Mouse (Mus musculus): ENCODE measurements around the gene Tdpoz5. TPM values are rescaled to one million over a fixed set of nuclear protein-coding genes. Genes with fewer than 3 reads are reported as not detected.
"Not testable (repeated sequence)": the region's sequence is repeated elsewhere in the genome, so short reads cannot be mapped to it uniquely, and the experiment has no call there.

Tdpoz5 gene
- not detected in 2 replicates for total RNA-seq (2014; rRNA removed)
- not detected in 2 replicates for polyA plus RNA-seq (2015; fragmentation: Nextera tagmentation; extraction: Ambion mirVana)

DNA sequence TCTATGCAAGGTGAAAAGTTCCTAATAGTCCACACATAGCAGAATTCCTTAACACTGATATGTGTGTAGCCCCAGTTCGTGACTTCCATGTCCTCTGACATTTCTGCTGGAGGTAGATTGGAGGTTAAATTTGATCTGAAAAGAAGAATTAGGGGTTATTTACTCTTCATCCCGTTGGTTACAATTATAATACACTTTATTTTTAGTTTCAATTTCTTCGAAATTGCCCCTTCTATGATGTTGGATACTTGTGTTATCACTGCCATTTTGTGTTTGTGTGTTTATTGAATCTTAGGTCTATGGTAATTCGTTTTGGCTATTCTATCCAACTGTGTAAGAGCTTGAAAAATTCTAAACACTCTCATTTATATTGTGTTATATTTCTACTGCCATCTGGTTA, at the start of gene Tdpoz5:
Gene Tdpoz5, minus strand, starts transcription at position 101 of the 400 bp plus-strand sequence.
- WGBS, result 67% methylated on average over 2 of the region's 4 CpGs
- H3K9me3 ChIP-seq (ENCODE audit: low read length); H3K4me3 ChIP-seq (ENCODE audit: low read length); H3K4me2 ChIP-seq (ENCODE audit: low read depth, low read length); H3K4me1 ChIP-seq (ENCODE audit: insufficient read depth, low read length); H3K36me3 ChIP-seq (ENCODE audit: insufficient read depth, low read length); H3K9ac ChIP-seq (replicated peaks; ENCODE audit: low read length); H3K27ac ChIP-seq; DNase-seq (ENCODE audit: low spot score); H3K27me3 ChIP-seq (ENCODE audit: insufficient read depth, low read length); ATAC-seq: not testable (repeated sequence)

DNA sequence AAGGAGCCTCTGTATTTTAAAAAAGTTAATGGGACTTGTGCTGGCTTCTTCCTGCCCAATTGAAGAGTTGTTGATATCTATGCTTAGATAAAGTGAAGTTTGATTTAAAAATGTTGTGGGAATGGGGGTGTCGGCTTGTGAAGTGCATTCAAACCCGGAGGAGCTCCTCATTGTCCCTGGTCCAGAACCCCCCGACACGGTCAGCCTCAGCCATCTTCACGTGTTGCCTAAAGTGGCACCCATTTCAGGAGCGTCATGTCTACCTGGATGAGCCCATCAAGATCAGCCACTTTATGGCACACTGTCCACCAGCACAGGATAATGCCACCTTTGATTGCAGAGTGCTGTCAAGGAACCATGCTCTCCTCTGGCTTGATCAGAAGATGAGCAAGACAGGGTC, 7.8 kb upstream of the Tdpoz5 start:
- H3K4me1 ChIP-seq (ENCODE audit: insufficient read depth, low read length); ATAC-seq; H3K9ac ChIP-seq (replicated peaks; ENCODE audit: low read length); DNase-seq (ENCODE audit: low spot score); H3K9me3 ChIP-seq (ENCODE audit: low read length); H3K4me2 ChIP-seq (ENCODE audit: low read depth, low read length); H3K27me3 ChIP-seq (ENCODE audit: insufficient read depth, low read length); H3K27ac ChIP-seq; H3K36me3 ChIP-seq (ENCODE audit: insufficient read depth, low read length); H3K4me3 ChIP-seq (ENCODE audit: low read length): not testable (repeated sequence)
- 94% methylated on average over 6 of the region's 6 CpGs for WGBS

DNA sequence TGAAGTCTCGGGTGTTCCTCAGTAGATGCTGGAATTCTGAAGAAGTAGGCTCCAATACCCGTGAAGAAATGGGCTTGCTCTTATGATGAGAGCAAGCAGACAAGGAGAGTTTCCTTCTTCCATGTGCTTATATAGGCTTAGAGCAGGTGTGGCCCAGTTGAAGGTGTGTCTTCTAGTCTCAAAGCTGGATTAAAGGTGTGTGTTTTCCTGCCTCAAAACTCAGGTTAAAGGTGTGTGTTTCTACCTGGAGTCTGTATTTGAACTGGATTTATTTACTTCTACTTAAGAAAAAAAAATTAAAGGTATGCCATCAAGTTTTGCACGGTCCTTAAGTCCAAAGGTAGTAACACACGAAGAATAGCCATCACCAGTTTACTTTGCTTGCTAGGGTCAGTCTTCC, 17.7 kb downstream of the Tdpoz5 start, which contains the start of gene Gm9117:
Gene Gm9117, minus strand, starts transcription at position 101 of the 400 bp plus-strand sequence.
- DNase-seq (ENCODE audit: low spot score); ATAC-seq; H3K4me2 ChIP-seq (ENCODE audit: low read depth, low read length); H3K9ac ChIP-seq (replicated peaks; ENCODE audit: low read length); H3K27ac ChIP-seq; H3K4me3 ChIP-seq (ENCODE audit: low read length); H3K4me1 ChIP-seq (ENCODE audit: insufficient read depth, low read length); H3K9me3 ChIP-seq (ENCODE audit: low read length); H3K36me3 ChIP-seq (ENCODE audit: insufficient read depth, low read length); H3K27me3 ChIP-seq (ENCODE audit: insufficient read depth, low read length): not testable (repeated sequence)
- 86% methylated on average over 3 of the region's 4 CpGs for WGBS

DNA sequence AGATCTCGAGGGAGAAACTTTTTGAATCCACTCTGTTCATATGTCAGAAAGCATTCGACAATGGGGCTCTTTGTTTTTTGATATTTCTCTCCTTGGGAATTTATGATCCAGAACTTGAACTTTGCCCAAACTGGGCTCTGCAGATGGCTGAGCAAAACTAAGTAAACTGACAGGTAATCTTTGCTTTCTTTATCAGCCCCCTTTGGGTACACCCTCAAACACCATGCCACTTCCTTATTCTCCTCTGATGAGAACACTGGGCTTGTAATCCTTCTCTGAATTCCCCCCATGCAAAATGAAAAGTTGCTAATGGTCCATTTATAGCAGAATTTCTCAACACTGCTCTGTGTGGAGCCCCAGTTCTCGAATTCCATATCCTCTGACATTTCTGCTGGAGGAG, 22.7 kb downstream of the Tdpoz5 start:
- not testable (repeated sequence) for ATAC-seq

More for the DNA sequence above, 22.7 kb downstream of the Tdpoz5 start:
- H3K27ac ChIP-seq; DNase-seq (ENCODE audit: low spot score); H3K9ac ChIP-seq (replicated peaks; ENCODE audit: low read length); H3K36me3 ChIP-seq (ENCODE audit: insufficient read depth, low read length); H3K4me3 ChIP-seq (ENCODE audit: low read length); H3K4me2 ChIP-seq (ENCODE audit: low read depth, low read length); H3K27me3 ChIP-seq (ENCODE audit: insufficient read depth, low read length); H3K9me3 ChIP-seq (ENCODE audit: low read length); H3K4me1 ChIP-seq (ENCODE audit: insufficient read depth, low read length): not testable (repeated sequence)
- no CpG with 5 or more reads among the region's 3 CpGs for WGBS

Other genes starting within 250 kb of the Tdpoz5 start
- not detected in 2 replicates for gene Gm5773, start 188.3 kb downstream of the Tdpoz5 start, total RNA-seq (2014; rRNA removed)
- not detected in 2 replicates for gene Gm5773, start 188.3 kb downstream of the Tdpoz5 start, polyA plus RNA-seq (2015; fragmentation: Nextera tagmentation; extraction: Ambion mirVana)
- not detected in 2 replicates for gene Tdpoz4, start 164.9 kb downstream of the Tdpoz5 start, total RNA-seq (2014; rRNA removed)
- gene Tdpoz4, start 164.9 kb downstream of the Tdpoz5 start, polyA plus RNA-seq (2015; fragmentation: Nextera tagmentation; extraction: Ambion mirVana), result not detected in 2 replicates
- gene Tdpoz3, start 135.3 kb downstream of the Tdpoz5 start, total RNA-seq (2014; rRNA removed), result not detected in 2 replicates
- gene Tdpoz3, start 135.3 kb downstream of the Tdpoz5 start, polyA plus RNA-seq (2015; fragmentation: Nextera tagmentation; extraction: Ambion mirVana), result not detected in 2 replicates
- gene Gm9117, start 17.8 kb downstream of the Tdpoz5 start, total RNA-seq (2014; rRNA removed), result not detected in 2 replicates
- gene Gm9117, start 17.8 kb downstream of the Tdpoz5 start, polyA plus RNA-seq (2015; fragmentation: Nextera tagmentation; extraction: Ambion mirVana), result not detected in 2 replicates
- gene Gm9125, start 93.6 kb upstream of the Tdpoz5 start, total RNA-seq (2014; rRNA removed), result not detected in 2 replicates
- not detected in 2 replicates for gene Gm9125, start 93.6 kb upstream of the Tdpoz5 start, polyA plus RNA-seq (2015; fragmentation: Nextera tagmentation; extraction: Ambion mirVana)
- not detected in 2 replicates for gene Gm10697, start 111.3 kb upstream of the Tdpoz5 start, total RNA-seq (2014; rRNA removed)
- not detected in 2 replicates for gene Gm10697, start 111.3 kb upstream of the Tdpoz5 start, polyA plus RNA-seq (2015; fragmentation: Nextera tagmentation; extraction: Ambion mirVana)
- not detected in 2 replicates for gene Gm10696, start 216.9 kb upstream of the Tdpoz5 start, total RNA-seq (2014; rRNA removed)
- gene Gm10696, start 216.9 kb upstream of the Tdpoz5 start, polyA plus RNA-seq (2015; fragmentation: Nextera tagmentation; extraction: Ambion mirVana), result not detected in 2 replicates
- not detected in 2 replicates for gene Gm5286, start 235.4 kb upstream of the Tdpoz5 start, total RNA-seq (2014; rRNA removed)
- gene Gm5286, start 235.4 kb upstream of the Tdpoz5 start, polyA plus RNA-seq (2015; fragmentation: Nextera tagmentation; extraction: Ambion mirVana), result not detected in 2 replicates

Measured in hindbrain, postnatal 0 days (tissue).